Comparison of ENCODE assay signal across 1 mouse cellular context in the genomic region with DNA sequence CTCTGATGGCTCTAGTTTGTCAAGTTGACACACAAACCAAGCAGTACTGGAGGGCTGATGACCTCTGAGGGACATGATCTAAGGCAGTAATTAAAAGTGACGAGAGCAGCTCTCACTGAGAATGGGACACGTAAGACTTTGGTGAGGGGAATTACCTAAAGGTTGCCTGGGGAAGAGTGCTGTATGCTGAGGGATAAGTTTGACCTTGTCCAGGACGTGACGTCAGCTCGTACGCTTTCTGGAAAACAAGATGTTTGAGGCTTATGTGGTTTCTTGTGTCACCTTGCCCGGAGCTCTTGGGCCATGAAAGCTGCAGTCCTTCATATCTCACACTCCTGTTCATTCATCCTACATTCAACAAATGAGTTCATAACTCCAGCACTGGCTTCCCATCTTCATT.
TF ChIP-seq lines count a peak whose summit lies in the region.

No protein-coding gene starts in this region.

TF ChIP-seq in CH12.LX, 34 proteins besides CTCF, POLR2A, EP300 and RAD21 (continued from another document):
- TF ChIP-seq MAX (IDR thresholded peaks at IDR 0.05; ENCODE audit: low read length) (no peak), ELF1 (IDR thresholded peaks at IDR 0.05; ENCODE audit: low read depth, low read length) (0 out of 2 replicates have a peak, but pooled peaks have one; percentile 10), TCF12 (IDR thresholded peaks at IDR 0.05; ENCODE audit: low read depth, low read length) (peak; percentile 19; the same call in 1 of the 2 replicates), JUN (IDR thresholded peaks at IDR 0.05; ENCODE audit: insufficient read depth, low read depth, low read length) (no peak)
